Mouse (Mus musculus) T-helper 1 cell (primary cell): ENCODE measurements around the gene Ccdc61.

ENCODE experiments used
- in situ Hi-C: fragments of 300-600 bp; cut with MboI, MseI; formaldehyde crosslinking; loops from one replicate; pipeline ENCODE4 v1.15.1; 2025; ENCODE audit warnings: high pct_unique_total_duplicates

Ccdc61 gene

GRCm38 (mm10) chr7:18910241-18910831 lies at the start of gene Ccdc61:
Gene Ccdc61 (minus strand): TSS chr7:18910415.
- in situ Hi-C loops: loop anchor here (5.0 kb wide), 1 partner anchor 87 kb away; no protein-coding TSS in a partner anchor

GRCm38 (mm10) chr7:18959446-18959845 lies 49.2 kb upstream of the Ccdc61 start:
- in situ Hi-C loops: no loop called here

GRCm38 (mm10) chr7:18958384-18958766 lies 48.2 kb upstream of the Ccdc61 start:
- in situ Hi-C loops: no loop called here

GRCm38 (mm10) chr7:18957569-18958383 lies 47.6 kb upstream of the Ccdc61 start:
- in situ Hi-C loops: no loop called here

- in situ Hi-C loops: loop anchor here (5.0 kb wide), 1 partner anchor 34 kb away; no protein-coding TSS in a partner anchor
Observed at GRCm38 (mm10) chr7:18951397-18951796, 41.2 kb upstream of the Ccdc61 start.

GRCm38 (mm10) chr7:18950523-18951315 lies 40.5 kb upstream of the Ccdc61 start:
- in situ Hi-C loops: loop anchor here (5.0 kb wide), 1 partner anchor 33 kb away; no protein-coding TSS in a partner anchor

- in situ Hi-C loops: loop anchor here (5.0 kb wide), 1 partner anchor 33 kb away; no protein-coding TSS in a partner anchor
Observed at GRCm38 (mm10) chr7:18949781-18950522, 39.7 kb upstream of the Ccdc61 start.

- in situ Hi-C loops: no loop called here
Observed at GRCm38 (mm10) chr7:18948151-18948550, 37.9 kb upstream of the Ccdc61 start.

GRCm38 (mm10) chr7:18942815-18943214 lies 32.6 kb upstream of the Ccdc61 start:
- in situ Hi-C loops: no loop called here

GRCm38 (mm10) chr7:18942376-18942775 lies 32.2 kb upstream of the Ccdc61 start:
- in situ Hi-C loops: no loop called here

- in situ Hi-C loops: no loop called here
Observed at GRCm38 (mm10) chr7:18927759-18928158, 17.5 kb upstream of the Ccdc61 start.

- in situ Hi-C loops: no loop called here
Observed at GRCm38 (mm10) chr7:18926911-18927310, 16.7 kb upstream of the Ccdc61 start.

- in situ Hi-C loops: no loop called here
Observed at GRCm38 (mm10) chr7:18926041-18926790, 16.0 kb upstream of the Ccdc61 start.

GRCm38 (mm10) chr7:18925162-18925938 lies 15.1 kb upstream of the Ccdc61 start, which contains the start of gene Nova2:
Gene Nova2 (plus strand): TSS chr7:18925888.
- in situ Hi-C loops: no loop called here

- in situ Hi-C loops: no loop called here
Observed at GRCm38 (mm10) chr7:18924321-18924720, 14.1 kb upstream of the Ccdc61 start.

- in situ Hi-C loops: no loop called here
Observed at GRCm38 (mm10) chr7:18923711-18924191, 13.5 kb upstream of the Ccdc61 start.

GRCm38 (mm10) chr7:18923267-18923666 lies 13.1 kb upstream of the Ccdc61 start:
- in situ Hi-C loops: no loop called here

- in situ Hi-C loops: no loop called here
Observed at GRCm38 (mm10) chr7:18922807-18923206, 12.6 kb upstream of the Ccdc61 start.

GRCm38 (mm10) chr7:18921069-18921468 lies 10.9 kb upstream of the Ccdc61 start:
- in situ Hi-C loops: no loop called here
